Mouse (Mus musculus): Measurements from ENCODE around the gene Epo. TPM values are rescaled to one million over a fixed set of nuclear protein-coding genes. Genes with fewer than 3 reads are reported as not detected.
A peak's percentile ranks its signal among the peaks of the same experiment; 100 is the strongest.

Epo gene
- not detected for total RNA-seq (2021)

DNA sequence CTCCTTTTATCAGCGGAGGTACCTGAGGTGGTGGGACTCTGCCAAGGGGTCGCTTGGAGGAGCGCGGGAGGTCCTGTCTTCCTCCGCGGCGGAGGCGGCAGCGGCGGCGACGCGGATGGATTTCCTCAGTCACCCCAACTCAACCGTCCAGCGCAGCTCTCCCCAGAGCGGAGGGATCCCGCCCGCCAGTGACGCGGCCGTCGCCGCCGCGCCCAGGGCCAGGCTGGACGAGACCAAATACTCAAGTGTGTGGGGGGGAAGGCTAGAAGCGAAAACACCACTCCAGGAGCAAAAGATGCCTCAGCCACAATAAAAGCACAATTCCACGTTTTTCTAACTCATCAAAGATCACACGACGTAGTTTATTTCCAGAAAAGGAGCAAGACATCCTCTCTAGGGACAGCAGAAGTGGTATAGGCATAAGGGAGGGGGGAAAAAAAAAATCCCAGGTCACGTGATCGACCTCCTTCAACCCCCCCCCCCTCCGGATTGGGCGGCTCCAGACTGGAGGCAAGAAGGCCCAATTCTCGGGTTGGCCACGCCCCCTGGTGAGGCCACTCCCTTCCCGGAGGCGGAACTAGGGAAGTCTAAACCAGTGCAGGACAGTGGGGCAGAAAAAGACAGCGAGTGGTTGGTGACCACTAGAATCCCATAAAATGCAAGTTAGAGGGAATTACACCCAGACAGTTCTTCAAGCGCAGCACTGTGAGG is at the start of gene Epo, which contains the start of gene Gnb2:
TSS of gene Epo (minus strand) at position 126 of the 711 bp plus-strand sequence.
TSS of gene Gnb2 (minus strand) at position 394 of the 711 bp plus-strand sequence.
- intact Hi-C loops (cut with DNase I): loop anchor here (1.0 to 5.0 kb wide), 5 partner anchors 22 to 214 kb away; partner anchors contain the start of genes Ephb4, Mospd3 and Pop7
- peak; percentile 97 to 98 for DNase-seq

- no peak for DNase-seq
- intact Hi-C loops (cut with DNase I): no loop called here
Observed at GRCm38 (mm10) chr5:137582702-137583101, 49.7 kb upstream of the Epo start.

- intact Hi-C loops (cut with DNase I): no loop called here
- no peak for DNase-seq
Observed at GRCm38 (mm10) chr5:137580246-137580645, 47.2 kb upstream of the Epo start.

GRCm38 (mm10) chr5:137574470-137574901 is 41.4 kb upstream of the Epo start:
- intact Hi-C loops (cut with DNase I): no loop called here
- DNase-seq: peak; percentile 34 to 47

DNA sequence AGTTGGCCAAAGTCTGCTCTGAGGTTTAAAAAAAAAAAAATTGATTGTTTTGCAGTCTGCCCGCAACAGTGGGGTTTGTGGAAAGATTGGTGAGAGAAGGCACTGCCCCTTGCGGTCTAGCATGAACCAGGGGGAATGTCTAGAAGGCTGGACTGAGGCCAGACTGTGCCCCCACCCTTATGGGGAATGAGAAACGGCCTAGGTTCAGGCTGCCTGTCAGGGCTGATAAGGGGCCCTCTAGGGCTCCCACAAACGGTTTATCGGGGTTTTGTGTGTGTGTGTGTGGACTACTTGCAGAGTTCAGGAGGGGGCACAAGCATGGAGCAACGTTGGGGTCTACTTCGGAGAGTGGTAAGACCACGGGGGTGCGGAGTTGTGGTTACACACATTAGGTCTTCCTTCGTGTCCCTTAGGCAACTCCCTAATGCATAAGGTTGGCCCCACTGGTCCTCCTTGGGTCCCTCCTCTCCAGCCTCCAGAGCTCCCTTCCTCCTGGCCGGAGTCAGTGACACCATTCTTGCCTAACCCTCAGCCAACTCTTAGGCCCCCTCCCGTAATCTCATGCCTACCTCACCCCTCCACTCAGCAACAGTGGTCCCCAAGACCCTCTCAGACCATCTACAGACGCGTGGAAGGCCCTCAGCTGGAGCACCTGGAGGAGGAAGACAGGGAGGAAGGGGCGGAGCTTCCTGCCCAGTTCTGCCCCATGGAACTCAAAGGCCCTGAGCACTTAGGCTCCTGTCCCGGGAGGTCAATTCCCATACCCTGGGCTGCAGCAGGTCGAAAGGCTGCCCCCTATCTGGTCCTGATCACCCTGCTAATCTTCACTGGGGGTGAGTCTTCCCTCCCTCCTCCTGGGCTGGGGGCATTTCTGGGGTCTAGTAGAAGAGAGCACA is 37.9 kb upstream of the Epo start:
- intact Hi-C loops (cut with DNase I): no loop called here
- DNase-seq: no peak

GRCm38 (mm10) chr5:137570181-137570580 is 37.1 kb upstream of the Epo start:
- DNase-seq: no peak
- intact Hi-C loops (cut with DNase I): no loop called here

DNA sequence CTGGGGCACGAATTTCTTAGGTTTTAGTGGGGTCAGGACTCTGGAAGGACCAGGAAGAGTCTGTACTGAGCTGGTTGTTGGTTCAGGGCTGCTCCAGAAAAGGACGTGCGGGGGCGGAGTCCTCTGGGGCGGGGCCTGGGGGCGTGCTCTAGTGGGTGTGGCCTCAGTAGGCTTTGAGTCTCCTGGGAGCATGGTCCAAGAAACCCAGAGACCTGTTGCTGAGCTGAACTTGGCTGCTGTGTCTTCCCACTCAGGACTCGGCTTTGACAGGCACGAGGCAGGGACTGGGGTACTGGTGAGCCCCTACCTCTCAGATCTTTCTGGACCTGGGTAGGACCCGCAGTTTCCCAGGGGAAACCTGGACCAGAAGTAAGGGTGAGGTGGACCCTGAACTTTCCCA is 36.6 kb upstream of the Epo start, which contains the start of gene Tfr2:
TSS of gene Tfr2 (plus strand) at position 176 of the 400 bp plus-strand sequence.
- intact Hi-C loops (cut with DNase I): no loop called here
- peak; percentile 37 to 51 for DNase-seq

DNA sequence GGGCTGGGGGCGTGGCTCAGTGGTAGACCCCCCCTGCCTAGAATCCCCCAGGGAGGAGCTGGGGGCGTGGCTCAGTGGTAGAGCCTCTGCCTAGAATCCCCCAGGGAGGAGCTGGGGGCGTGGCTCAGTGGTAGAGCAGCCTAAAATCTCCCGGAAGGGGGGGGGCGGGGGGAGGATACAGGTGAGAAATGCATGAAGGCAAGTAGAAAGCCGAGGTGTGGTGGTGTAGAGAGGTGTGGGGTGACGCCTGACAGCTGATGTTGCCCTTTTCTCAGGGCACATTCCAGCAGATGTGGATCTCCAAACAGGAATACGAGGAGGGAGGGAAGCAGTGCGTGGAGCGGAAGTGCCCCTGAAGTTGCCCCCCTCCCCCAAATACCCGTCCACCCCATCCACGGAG is 36.0 kb upstream of the Epo start:
- intact Hi-C loops (cut with DNase I): no loop called here
- no peak for DNase-seq

- intact Hi-C loops (cut with DNase I): no loop called here
- DNase-seq: no peak
Observed at GRCm38 (mm10) chr5:137568223-137568798, 35.3 kb upstream of the Epo start.

DNA sequence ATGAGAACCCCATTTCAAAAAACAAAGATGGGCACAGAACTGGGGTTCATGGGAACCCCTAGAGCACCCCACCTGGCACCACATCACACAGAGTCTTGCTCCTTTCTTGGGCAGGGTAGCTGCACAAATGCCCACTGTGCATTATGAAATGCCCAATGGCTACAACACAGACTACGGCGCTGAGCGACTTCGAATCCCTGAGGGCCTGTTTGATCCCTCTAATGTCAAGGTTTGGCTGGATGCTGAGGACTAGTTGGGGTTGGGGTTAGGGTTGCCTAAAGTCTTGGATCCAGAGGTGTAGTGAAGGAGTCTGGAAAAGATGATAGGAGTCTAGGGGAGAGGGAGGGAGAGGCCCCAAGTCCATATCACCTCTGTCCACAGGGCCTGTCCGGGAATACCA is 33.4 kb upstream of the Epo start:
- DNase-seq: no peak
- intact Hi-C loops (cut with DNase I): no loop called here

DNA sequence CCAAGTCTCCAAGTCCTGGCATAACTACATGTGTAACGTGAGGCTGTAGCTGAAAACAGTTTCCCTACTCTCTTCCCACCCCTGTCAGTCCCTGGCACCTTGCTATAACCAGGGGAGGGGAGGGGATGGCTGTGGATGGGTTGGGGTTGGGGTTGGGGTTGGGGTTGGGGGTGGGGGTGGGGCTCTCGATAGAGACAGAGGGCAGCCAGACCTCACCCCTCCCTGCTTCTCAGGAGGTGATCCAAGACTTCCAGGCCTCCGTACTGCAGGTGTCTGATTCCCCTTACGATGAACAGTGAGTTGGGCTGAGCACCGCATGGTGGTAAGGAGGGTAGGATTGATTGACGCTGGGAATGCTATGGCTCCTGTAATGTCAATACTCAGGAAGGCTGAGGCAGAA is 32.7 kb upstream of the Epo start:
- intact Hi-C loops (cut with DNase I): no loop called here
- no peak for DNase-seq

- intact Hi-C loops (cut with DNase I): no loop called here
- DNase-seq: no peak
Observed at GRCm38 (mm10) chr5:137562965-137563364, 29.9 kb upstream of the Epo start.

GRCm38 (mm10) chr5:137561556-137561955 is 28.5 kb upstream of the Epo start:
- intact Hi-C loops (cut with DNase I): no loop called here
- no peak for DNase-seq

DNA sequence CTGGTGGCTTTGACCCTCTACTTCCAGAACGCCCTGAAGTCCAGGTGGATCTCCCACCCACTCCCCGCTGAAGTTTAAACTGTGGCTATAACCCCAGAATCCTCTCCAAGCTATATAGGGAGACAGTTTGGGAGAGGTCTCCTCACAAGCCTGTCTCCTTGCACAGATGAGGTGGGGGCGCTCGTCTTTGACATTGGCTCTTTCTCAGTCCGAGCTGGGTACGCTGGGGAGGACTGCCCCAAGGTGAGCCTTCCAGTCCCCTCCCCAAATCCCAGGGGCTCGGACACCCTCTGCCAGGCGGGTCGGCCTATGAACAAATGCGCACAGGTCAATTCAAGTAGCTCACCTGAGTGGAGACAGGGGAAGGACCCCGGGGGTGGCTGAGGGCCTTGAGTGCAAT is 20.9 kb upstream of the Epo start:
- intact Hi-C loops (cut with DNase I): no loop called here
- DNase-seq: no peak

DNA sequence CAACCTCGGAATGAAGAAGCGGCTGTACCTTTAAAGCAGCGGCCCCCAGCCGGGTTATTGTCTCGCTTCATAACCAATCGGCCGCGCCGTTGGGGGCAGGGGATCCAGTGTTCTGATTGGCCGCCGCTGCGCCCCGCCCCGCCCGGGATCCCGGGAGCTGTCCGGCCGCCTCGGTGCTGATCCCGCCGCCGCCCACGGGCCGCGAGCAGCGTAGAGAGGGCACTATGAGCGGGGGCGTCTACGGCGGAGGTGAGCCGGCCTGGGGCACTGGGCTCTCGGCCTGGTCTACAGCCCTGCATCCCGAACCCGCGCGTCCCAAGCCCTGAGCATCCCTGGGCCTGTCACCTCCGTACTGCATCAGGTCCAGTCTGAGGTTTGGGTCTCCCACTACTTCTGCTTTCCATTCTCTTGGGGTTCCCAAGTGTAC is 20.4 kb upstream of the Epo start, which contains the start of gene Actl6b:
TSS of gene Actl6b (plus strand) at position 107 of the 427 bp plus-strand sequence.
- intact Hi-C loops (cut with DNase I): no loop called here

DNA sequence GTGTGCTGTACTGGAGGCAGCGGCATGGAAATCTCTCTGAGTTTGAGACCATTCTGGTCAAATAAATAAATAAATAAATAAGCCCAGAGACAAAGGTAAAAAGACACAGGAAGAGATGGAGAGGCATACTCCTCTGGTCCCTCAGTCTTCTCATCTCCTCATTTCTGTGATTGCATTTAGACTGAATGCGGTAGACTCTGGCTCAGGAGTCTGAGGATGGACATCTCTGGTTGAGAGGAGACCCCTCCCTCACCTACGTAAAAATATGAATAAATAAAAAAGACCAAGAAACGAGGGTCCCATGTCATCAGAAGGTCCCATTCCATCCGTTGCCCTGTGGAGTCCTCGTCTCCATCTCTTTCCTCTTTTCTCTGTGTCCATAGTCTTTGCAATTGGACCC is 20.0 kb upstream of the Epo start:
- no peak for DNase-seq
- intact Hi-C loops (cut with DNase I): no loop called here

More for the DNA sequence above, 20.4 kb upstream of the Epo start, which contains the start of gene Actl6b:
- peak; percentile 52 to 69 for DNase-seq

GRCm38 (mm10) chr5:137551119-137551518 is 18.1 kb upstream of the Epo start:
- intact Hi-C loops (cut with DNase I): no loop called here
- no peak for DNase-seq

DNA sequence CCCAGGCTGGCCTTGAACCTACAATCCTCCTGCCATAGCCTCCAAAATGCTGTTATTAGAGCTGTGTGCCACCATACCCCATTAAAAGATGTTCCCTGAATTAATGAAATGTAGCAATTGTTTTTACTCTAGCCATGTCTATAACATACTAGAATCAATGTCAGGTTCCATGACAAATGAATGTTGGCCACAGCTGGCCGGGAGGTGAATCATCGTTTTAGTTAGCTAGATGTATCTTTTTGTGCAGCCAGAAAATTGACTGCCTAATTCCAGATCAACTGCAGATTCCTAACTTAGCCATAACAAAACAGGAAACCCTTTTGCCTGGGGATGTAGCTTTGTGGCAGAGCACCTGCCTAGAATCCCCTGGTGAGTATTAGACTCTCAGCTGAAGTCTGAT is 16.8 kb upstream of the Epo start:
- intact Hi-C loops (cut with DNase I): no loop called here
- no peak for DNase-seq

GRCm38 (mm10) chr5:137545596-137545995 is 12.6 kb upstream of the Epo start:
- DNase-seq: no peak
- intact Hi-C loops (cut with DNase I): no loop called here

DNA sequence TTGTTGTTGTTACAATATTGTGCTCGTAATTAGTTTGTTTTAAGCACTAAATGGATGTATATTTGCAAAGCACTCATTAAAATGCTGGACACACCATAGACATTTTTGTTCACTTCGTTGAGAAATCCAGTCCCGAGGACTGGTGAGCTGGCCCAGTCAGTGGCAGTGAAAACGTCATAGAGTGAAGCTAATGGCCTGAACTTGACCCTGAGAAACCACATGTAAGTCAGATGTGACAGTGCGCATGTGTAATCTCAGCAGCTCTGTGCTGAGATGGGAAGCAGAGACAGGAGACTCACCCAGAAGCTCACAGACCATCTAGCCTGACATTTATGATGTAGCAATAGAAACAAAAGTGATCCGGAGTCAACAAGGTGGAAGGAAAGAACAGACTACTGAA is 11.9 kb upstream of the Epo start:
- no peak for DNase-seq
- intact Hi-C loops (cut with DNase I): no loop called here
